Comparison of ENCODE assay signal across 23 mouse cellular contexts in genomic region chr8:48047385-48047784, GRCm38 (mm10).
"Had no signal": no experiment of that assay in that cellular context is flagged by ENCODE, and none has a peak within 500 bp of the region (broad histone marks: within the 10 kb centered on the region; RNA-seq: fewer than 3 reads in every experiment).

No protein-coding gene starts in this region.

- H3K4me1 ChIP-seq: limb, embryonic 13.5 days; liver, embryonic 12.5 days; liver, embryonic 15.5 days; lung, embryonic 15.5 days; megakaryocyte, embryonic 14.5 days; midbrain, embryonic 12.5 days; neural tube, embryonic 13.5 days had no signal

- H3K9ac ChIP-seq: limb, embryonic 13.5 days; liver, embryonic 12.5 days; liver, embryonic 15.5 days; lung, embryonic 15.5 days; midbrain, embryonic 12.5 days; neural tube, embryonic 13.5 days had no signal

- H3K4me3 ChIP-seq: layer of hippocampus, adult 2 months; limb, embryonic 10.5 days; limb, embryonic 13.5 days; liver, embryonic 12.5 days; liver, embryonic 15.5 days; lung, embryonic 15.5 days; megakaryocyte, embryonic 14.5 days; midbrain, embryonic 12.5 days; myocyte; neural tube, embryonic 13.5 days had no signal

- H3K4me2 ChIP-seq: limb, embryonic 13.5 days; liver, embryonic 12.5 days; liver, embryonic 15.5 days; lung, embryonic 15.5 days; midbrain, embryonic 12.5 days; neural tube, embryonic 13.5 days had no signal

- H3K27me3 ChIP-seq: limb, embryonic 13.5 days; liver, embryonic 12.5 days; liver, embryonic 15.5 days; lung, embryonic 15.5 days; megakaryocyte, embryonic 14.5 days; neural tube, embryonic 13.5 days had no signal

- ATAC-seq: liver, embryonic 12.5 days had no signal

- H3K27ac ChIP-seq: kidney, postnatal 0 days; layer of hippocampus, adult 2 months; limb, embryonic 10.5 days; limb, embryonic 13.5 days; liver, embryonic 12.5 days; liver, embryonic 15.5 days; lung, embryonic 15.5 days; midbrain, embryonic 12.5 days; neural tube, embryonic 13.5 days had no signal

- H3K9me3 ChIP-seq: limb, embryonic 10.5 days; limb, embryonic 13.5 days; liver, embryonic 12.5 days; liver, embryonic 15.5 days; lung, embryonic 15.5 days; megakaryocyte, embryonic 14.5 days; midbrain, embryonic 12.5 days; neural tube, embryonic 13.5 days had no signal

- DNase-seq: kidney, adult 2 months; kidney, postnatal 25 days; layer of hippocampus, adult 9-11 months; liver; lung, adult 18-20 months; lung, postnatal 10 days; lung, postnatal 36 days; retina, postnatal 1 day; right cerebral cortex, postnatal 25 days; spleen, adult 18-20 months; thymus, adult 18-20 months; thymus, postnatal 36 days had no signal

- H3K36me3 ChIP-seq: limb, embryonic 10.5 days; limb, embryonic 13.5 days; liver, embryonic 12.5 days; liver, embryonic 15.5 days; lung, embryonic 15.5 days; midbrain, embryonic 12.5 days; neural tube, embryonic 13.5 days had no signal
